Mouse (Mus musculus) liver, embryonic 14.5 days (tissue): ENCODE data around the gene Rab34. TPM values are rescaled to one million over a fixed set of nuclear protein-coding genes. Genes with fewer than 3 reads are reported as not detected.

Experiments
- ATAC-seq: fragments of 200-750 bp; cut with Nextera tagmentation; 2 replicates; pipeline ENCODE4 v1.8.0; 2017; ENCODE audit warnings: moderate number of reproducible peaks, mild to moderate bottlenecking, moderate library complexity; ENCODE audit not compliant: insufficient read depth
- DNase-seq, 3 experiments: peaks; one replicate each; pipeline ENCODE4 v3.0.0-alpha.2; 2012 to 2013; ENCODE audit warnings: low read depth in 3 of 3, low spot score in 3 of 3
- H3K27ac ChIP-seq: fragments of 300-500 bp; sonication (generic); 2 replicates; pipeline ENCODE4 v1.5.1; 2014; ENCODE audit warnings: moderate library complexity, mild to moderate bottlenecking, control low read depth, inconsistent platforms
- H3K27me3 ChIP-seq: fragments of 300-500 bp; sonication (generic); 2 replicates; pipeline ENCODE4 v1.6.1; 2014; ENCODE audit warnings: mild to moderate bottlenecking, low read length, moderate library complexity; ENCODE audit not compliant: control insufficient read depth, insufficient read depth
- H3K36me3 ChIP-seq: fragments of 300-500 bp; sonication (generic); replicated peaks from 2 replicates; pipeline ENCODE4 v1.6.1; 2014; ENCODE audit warnings: low read depth; ENCODE audit not compliant: control insufficient read depth, insufficient read depth
- H3K4me1 ChIP-seq, 2 experiments: fragments of 200-500 bp in 1 of 2; fragments of 300-500 bp in 1 of 2; sonication (generic) in 1 of 2; replicated peaks; 2 replicates each; pipeline ENCODE4 v1.6.1; 2012 to 2014; ENCODE audit warnings: antibody characterized with exemption in 1 of 2, inconsistent platforms in 1 of 2, low read length in 1 of 2; ENCODE audit not compliant: control insufficient read depth in 2 of 2, insufficient read depth in 2 of 2
- H3K4me2 ChIP-seq: fragments of 300-500 bp; sonication (generic); 2 replicates; pipeline ENCODE4 v1.6.1; 2014; ENCODE audit warnings: low read depth, mild to moderate bottlenecking, control low read depth, moderate library complexity
- H3K4me3 ChIP-seq, 2 experiments: fragments of 200-500 bp in 1 of 2; fragments of 300-500 bp in 1 of 2; sonication (generic) in 1 of 2; 2 replicates each; pipeline ENCODE4 v1.5.1; 2012 to 2014; ENCODE audit warnings: low read depth in 2 of 2, low read length in 2 of 2, mild to moderate bottlenecking in 2 of 2, control low read depth in 1 of 2, inconsistent platforms in 1 of 2, moderate library complexity in 1 of 2; ENCODE audit not compliant: insufficient read depth in 1 of 2
- H3K9ac ChIP-seq: fragments of 300-500 bp; sonication (generic); replicated peaks from 2 replicates; pipeline ENCODE4 v1.6.1; 2014; ENCODE audit warnings: mild to moderate bottlenecking, control low read depth, moderate library complexity
- H3K9me3 ChIP-seq: fragments of 300-500 bp; sonication (generic); 2 replicates; pipeline ENCODE4 v1.6.1; 2016; ENCODE audit warnings: low read length, mixed read lengths; ENCODE audit not compliant: control insufficient read depth
- CTCF ChIP-seq: IDR thresholded peaks from 2 replicates; pipeline ENCODE4 v1.5.1; 2016; ENCODE audit warnings: antibody characterized with exemption, low read depth, control low read depth
- EP300 ChIP-seq: IDR thresholded peaks from 2 replicates; pipeline ENCODE4 v1.6.1; 2016; ENCODE audit warnings: antibody characterized with exemption, low read depth
- WGBS: fragments of 180-500 bp; shearing (Covaris S2); extraction: QIAGEN DNeasy Blood & Tissue Kit; methylation state at CpG from one replicate; pipeline ENCODE4 v1.1.7; 2014; ENCODE audit not compliant: insufficient replicate concordance; 5-methylcytosine and 5-hydroxymethylcytosine counted together
- polyA plus RNA-seq, 2 experiments: library from polyadenylated mRNA; depleted of rRNA in 1 of 2; stranded (reverse) in 1 of 2; unstranded in 1 of 2; fragments of >200 nt; fragmentation: Nextera tagmentation in 1 of 2; extraction: Ambion mirVana in 1 of 2; gene quantifications; 2 replicates each; pipeline versions ENCODE4 v1.2.1 to v1.2.3; 2012 to 2014

Rab34 gene
- polyA plus RNA-seq, 2 experiments, result 7.1 to 11.3 TPM

DNA sequence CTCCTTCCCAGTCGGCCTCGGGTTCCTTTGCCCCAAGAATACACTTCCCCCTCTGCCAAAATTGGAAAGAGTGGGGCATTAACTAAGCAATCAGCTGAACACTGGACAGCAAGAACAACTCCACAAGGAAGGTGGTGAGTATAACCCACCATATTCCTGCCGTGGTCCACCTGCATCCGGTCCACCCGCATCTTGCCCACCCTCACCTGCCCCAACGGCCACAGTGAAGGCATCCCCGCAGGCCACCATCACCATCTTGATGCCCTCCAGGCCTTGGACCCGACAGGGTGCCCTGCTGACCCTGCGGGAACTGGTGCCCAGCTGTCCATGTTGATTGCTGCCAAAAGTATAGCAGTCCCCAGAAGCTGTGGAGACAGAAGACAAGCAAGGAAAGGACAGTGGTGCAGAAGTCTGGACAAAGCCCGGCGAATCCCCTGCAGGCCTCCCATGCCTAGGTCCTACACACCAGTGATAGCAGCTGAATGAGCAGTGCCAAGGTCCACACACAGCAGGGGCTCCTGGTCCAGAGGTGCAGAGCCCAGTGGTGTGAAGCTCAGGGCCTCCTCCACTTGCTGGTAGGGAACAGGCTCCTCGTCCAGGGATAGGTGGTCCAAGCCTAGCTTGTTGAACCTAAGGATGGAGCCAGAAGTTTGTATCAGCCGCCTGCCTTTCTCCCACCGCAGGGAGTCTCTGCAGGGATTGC is 20.8 kb upstream of the Rab34 start:
- WGBS, result 84% methylated on average over 14 of the region's 14 CpGs
- H3K9ac ChIP-seq, result no peak overlapping the region; the same call in 1 of the 2 replicates

DNA sequence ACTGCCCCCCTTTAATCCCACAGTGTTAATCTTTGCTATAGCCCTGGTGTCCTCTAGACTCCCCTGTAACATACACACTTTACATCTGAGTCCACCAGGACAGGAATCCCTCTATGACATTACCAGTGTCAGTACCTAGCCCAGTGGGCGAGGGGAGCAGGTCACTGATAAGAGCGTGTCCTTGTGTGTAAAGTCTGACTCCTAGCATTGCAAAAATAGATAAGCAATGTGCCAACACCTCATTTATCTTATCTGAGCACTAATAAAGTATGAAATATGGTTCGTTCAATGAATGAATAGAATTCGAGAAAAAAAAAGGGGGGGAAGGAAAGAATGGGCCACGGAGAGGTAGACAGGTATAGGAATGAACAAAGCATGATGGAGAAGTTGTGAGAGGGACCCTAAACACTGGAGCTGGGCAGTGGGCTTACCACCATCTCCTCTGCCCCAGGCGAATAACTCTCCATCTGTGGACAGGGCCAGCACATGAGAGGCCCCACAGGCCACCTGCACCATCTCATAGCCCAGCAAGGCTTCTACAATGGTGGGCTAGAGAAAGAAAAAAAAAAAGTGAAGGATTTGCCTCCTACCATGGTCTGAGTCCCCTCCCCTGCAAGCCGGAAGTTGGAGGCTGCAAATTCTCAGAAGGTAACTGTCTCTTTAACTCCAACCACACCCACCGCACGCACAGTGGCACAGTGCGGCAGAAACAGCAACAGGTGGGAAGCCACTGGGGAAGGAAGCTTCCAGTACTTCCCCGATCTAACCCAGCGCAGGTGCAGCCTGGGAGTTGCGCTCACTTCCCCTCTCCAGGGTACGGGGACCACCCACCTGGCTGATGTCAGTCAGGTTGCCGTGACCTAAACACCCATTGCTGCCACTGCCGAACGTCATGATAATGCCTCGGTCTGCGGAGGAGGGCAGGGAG is 19.4 kb upstream of the Rab34 start:
- peak overlapping the region; percentile 55 for H3K9ac ChIP-seq
- H3K4me1 ChIP-seq, result peaks cover 36 to 44% of the 10 kb centered on the region in 2 experiments
- peak overlapping the region; percentile 71 for H3K27ac ChIP-seq
- H3K4me2 ChIP-seq, result peak overlapping the region; percentile 70
- peak in 2 of 3 experiments; percentile 66 to 70 for DNase-seq
- no peaks in the 10 kb centered on the region for H3K36me3 ChIP-seq
- H3K4me3 ChIP-seq, result peak overlapping the region; percentile 52 to 69
- no peaks in the 10 kb centered on the region for H3K9me3 ChIP-seq
- 13% methylated on average over 19 of the region's 19 CpGs for WGBS
- TF ChIP-seq EP300 (peak; percentile 80), CTCF (no peak)
- ATAC-seq, result peak; percentile 65
- H3K27me3 ChIP-seq, result no peaks in the 10 kb centered on the region

More for the DNA sequence above, 20.8 kb upstream of the Rab34 start:
- DNase-seq, result no peak
- H3K4me1 ChIP-seq, result peaks cover 45 to 48% of the 10 kb centered on the region in 2 experiments
- H3K4me2 ChIP-seq, result peak overlapping the region; percentile 70
- no peak overlapping the region for H3K4me3 ChIP-seq
- no peak for ATAC-seq
- H3K36me3 ChIP-seq, result no peaks in the 10 kb centered on the region
- peak overlapping the region; percentile 71 for H3K27ac ChIP-seq
- H3K9me3 ChIP-seq, result no peaks in the 10 kb centered on the region
- TF ChIP-seq EP300 (no peak), CTCF (no peak)
- no peaks in the 10 kb centered on the region for H3K27me3 ChIP-seq

DNA sequence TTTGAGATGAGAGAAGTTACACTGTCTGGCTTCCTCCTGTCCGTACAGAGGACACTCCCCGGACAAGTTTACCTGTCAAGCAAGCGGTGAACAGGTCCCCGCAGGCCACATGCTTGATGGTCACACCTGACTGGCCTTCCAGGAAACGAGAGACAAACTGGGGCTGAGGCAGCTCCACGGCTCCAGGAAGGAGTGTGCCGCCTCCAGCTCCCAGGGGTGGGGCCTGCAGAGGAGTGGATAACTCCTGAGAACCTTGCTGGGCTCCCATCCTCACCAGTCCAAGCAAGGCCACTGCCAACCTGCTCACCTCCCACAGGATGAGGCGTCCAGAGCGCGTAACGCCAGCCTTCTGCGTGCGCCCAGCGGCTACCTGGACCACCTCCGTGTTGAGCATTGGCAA is 17.9 kb upstream of the Rab34 start:
- no peak overlapping the region for H3K4me3 ChIP-seq
- ATAC-seq (no peak), DNase-seq (no peak)
- no peaks in the 10 kb centered on the region for H3K27me3 ChIP-seq
- H3K9ac ChIP-seq, result no peak overlapping the region
- TF ChIP-seq EP300, result no peak
- no peak for TF ChIP-seq CTCF
- H3K36me3 ChIP-seq, result no peaks in the 10 kb centered on the region
- WGBS, result 84% methylated on average over 15 of the region's 15 CpGs
- peak overlapping the region; percentile 2; the same call in 1 of the 2 replicates for H3K27ac ChIP-seq
- H3K4me1 ChIP-seq, result peaks cover 42 to 50% of the 10 kb centered on the region in 2 experiments
- peak overlapping the region; percentile 3; the same call in 1 of the 2 replicates for H3K4me2 ChIP-seq
- no peaks in the 10 kb centered on the region for H3K9me3 ChIP-seq

DNA sequence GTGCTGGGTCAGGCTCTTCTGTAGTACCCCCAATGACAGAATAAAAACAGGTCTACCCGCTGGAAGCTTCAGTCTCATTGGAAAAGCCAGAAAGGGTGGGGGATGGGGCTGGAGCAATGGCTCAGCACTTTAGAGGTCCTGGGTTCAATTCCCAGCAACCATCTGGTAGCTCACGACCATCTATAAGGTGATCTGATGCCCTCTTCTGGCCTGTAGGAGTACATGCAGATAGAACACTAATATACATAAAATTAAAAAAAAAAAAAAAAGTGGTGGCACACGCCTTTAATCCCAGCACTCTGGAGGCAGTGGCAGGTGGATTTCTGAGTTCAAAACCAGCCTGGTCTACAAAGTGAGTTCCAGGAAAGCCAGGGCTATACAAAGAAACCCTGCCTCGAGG is 16.9 kb upstream of the Rab34 start:
- H3K27me3 ChIP-seq, result no peaks in the 10 kb centered on the region
- no peak overlapping the region for H3K9ac ChIP-seq
- no peak overlapping the region for H3K27ac ChIP-seq
- no peak overlapping the region for H3K4me3 ChIP-seq
- H3K36me3 ChIP-seq, result no peaks in the 10 kb centered on the region
- no peaks in the 10 kb centered on the region for H3K9me3 ChIP-seq
- peak; percentile 47 for TF ChIP-seq CTCF
- TF ChIP-seq EP300, result no peak
- H3K4me1 ChIP-seq, result peaks cover 40 to 44% of the 10 kb centered on the region in 2 experiments
- WGBS, result 67% methylated on average over 4 of the region's 4 CpGs
- no peak for ATAC-seq
- H3K4me2 ChIP-seq, result no peak overlapping the region
- no peak for DNase-seq

GRCm38 (mm10) chr11:78172034-78172747 is 16.0 kb upstream of the Rab34 start:
- 79% methylated on average over 16 of the region's 16 CpGs for WGBS
- H3K36me3 ChIP-seq, result no peaks in the 10 kb centered on the region
- TF ChIP-seq EP300, result no peak
- peak; percentile 61 for TF ChIP-seq CTCF

More at GRCm38 (mm10) chr11:78172034-78172747, 16.0 kb upstream of the Rab34 start:
- H3K9ac ChIP-seq, result no peak overlapping the region
- H3K4me1 ChIP-seq, result peaks cover 35 to 37% of the 10 kb centered on the region in 2 experiments
- H3K9me3 ChIP-seq, result no peaks in the 10 kb centered on the region
- ATAC-seq (no peak), DNase-seq (no peak)
- H3K4me2 ChIP-seq, result no peak overlapping the region
- H3K27ac ChIP-seq, result no peak overlapping the region
- no peaks in the 10 kb centered on the region for H3K27me3 ChIP-seq
- no peak overlapping the region for H3K4me3 ChIP-seq
